Mouse (Mus musculus) lung, postnatal 0 days (tissue): ENCODE measurements around the gene Spaca9. TPM values are rescaled to one million over a fixed set of nuclear protein-coding genes. Genes with fewer than 3 reads are reported as not detected.

Source experiments
- ATAC-seq: fragments of 200-750 bp; cut with Nextera tagmentation; 2 replicates; pipeline ENCODE4 v1.8.0; 2017; ENCODE audit warnings: moderate library complexity
- DNase-seq: peaks from one replicate; pipeline ENCODE4 v3.0.0-alpha.2; 2016; ENCODE audit warnings: low spot score
- H3K27ac ChIP-seq: fragments of 300-500 bp; sonication (generic); 2 replicates; pipeline ENCODE4 v1.5.1; 2014; ENCODE audit warnings: antibody characterized with exemption, mild to moderate bottlenecking, low read length, mixed read lengths
- H3K27me3 ChIP-seq: fragments of 300-500 bp; sonication (generic); replicated peaks from 2 replicates; pipeline ENCODE4 v1.6.1; 2014; ENCODE audit warnings: low read length, mixed read lengths; ENCODE audit not compliant: insufficient read depth
- H3K36me3 ChIP-seq: fragments of 300-500 bp; sonication (generic); 2 replicates; pipeline ENCODE4 v1.6.1; 2014; ENCODE audit warnings: low read length, mixed read lengths; ENCODE audit not compliant: insufficient read depth
- H3K4me1 ChIP-seq: fragments of 300-500 bp; sonication (generic); 2 replicates; pipeline ENCODE4 v1.6.1; 2014; ENCODE audit warnings: antibody characterized with exemption, low read depth, low read length, mixed read lengths; ENCODE audit not compliant: insufficient read depth
- H3K4me2 ChIP-seq: fragments of 300-500 bp; sonication (generic); replicated peaks from 2 replicates; pipeline ENCODE4 v1.6.1; 2014; ENCODE audit warnings: low read depth, mild to moderate bottlenecking, low read length, moderate library complexity, mixed read lengths
- H3K4me3 ChIP-seq: fragments of 300-500 bp; sonication (generic); 2 replicates; pipeline ENCODE4 v1.5.1; 2014; ENCODE audit warnings: low read depth, low read length
- H3K9ac ChIP-seq: fragments of 300-500 bp; sonication (generic); replicated peaks from 2 replicates; pipeline ENCODE4 v1.6.1; 2014; ENCODE audit warnings: low read depth, mild to moderate bottlenecking
- H3K9me3 ChIP-seq: fragments of 300-500 bp; sonication (generic); 2 replicates; pipeline ENCODE4 v1.6.1; 2016; ENCODE audit warnings: low read length, mixed read lengths
- CTCF ChIP-seq: IDR thresholded peaks from 2 replicates; pipeline ENCODE4 v1.5.1; 2016; ENCODE audit warnings: antibody characterized with exemption, mild to moderate bottlenecking
- EP300 ChIP-seq: IDR thresholded peaks from 2 replicates; pipeline ENCODE4 v1.6.1; 2016; ENCODE audit warnings: antibody characterized with exemption, mild to moderate bottlenecking, control low read depth
- WGBS: fragments of 180-500 bp; shearing (Covaris S2); extraction: QIAGEN DNeasy Blood & Tissue Kit; methylation state at CpG from one replicate; pipeline ENCODE4 v1.1.7; 2014; 5-methylcytosine and 5-hydroxymethylcytosine counted together
- polyA plus RNA-seq: library from polyadenylated mRNA; unstranded; fragments of >200 nt; fragmentation: Nextera tagmentation; extraction: Ambion mirVana; gene quantifications from 2 replicates; pipeline ENCODE4 v1.2.1, GENCODE M21; 2015

The Spaca9 gene
- polyA plus RNA-seq, 1 experiment from 2014 or later, result 21.2 TPM

- ATAC-seq (no peak), DNase-seq (no peak)
- no peaks in the 10 kb centered on the region for H3K4me1 ChIP-seq
- no peak overlapping the region for H3K4me3 ChIP-seq
- no peaks in the 10 kb centered on the region for H3K36me3 ChIP-seq
- no peak overlapping the region for H3K4me2 ChIP-seq
- no peak overlapping the region for H3K9ac ChIP-seq
- no peaks in the 10 kb centered on the region for H3K27me3 ChIP-seq
- TF ChIP-seq EP300 (no peak), CTCF (no peak)
- H3K27ac ChIP-seq, result no peak overlapping the region
- no peaks in the 10 kb centered on the region for H3K9me3 ChIP-seq
These were observed 31.1 kb upstream of the Spaca9 start for GRCm38 (mm10) chr2:28730676-28731075.

GRCm38 (mm10) chr2:28727786-28728404 is 28.4 kb upstream of the Spaca9 start:
- ATAC-seq (no peak), DNase-seq (no peak)
- no peaks in the 10 kb centered on the region for H3K36me3 ChIP-seq
- TF ChIP-seq CTCF (no peak), EP300 (no peak)
- no peaks in the 10 kb centered on the region for H3K27me3 ChIP-seq
- no peaks in the 10 kb centered on the region for H3K9me3 ChIP-seq
- H3K27ac ChIP-seq, result no peak overlapping the region
- H3K4me2 ChIP-seq, result no peak overlapping the region
- H3K9ac ChIP-seq, result no peak overlapping the region
- no peak overlapping the region for H3K4me3 ChIP-seq
- WGBS, result 55% methylated on average over 16 of the region's 16 CpGs
- no peaks in the 10 kb centered on the region for H3K4me1 ChIP-seq

GRCm38 (mm10) chr2:28723912-28724311 is 24.4 kb upstream of the Spaca9 start:
- WGBS, result 17% methylated on average over 8 of the region's 9 CpGs
- H3K27ac ChIP-seq, result no peak overlapping the region
- H3K4me2 ChIP-seq, result 0 out of 2 replicates have a peak overlapping the region, but pooled peaks have one; percentile 17
- no peak for TF ChIP-seq CTCF
- H3K4me1 ChIP-seq, result no peaks in the 10 kb centered on the region
- ATAC-seq (peak; percentile 82), DNase-seq (peak; percentile 64)
- H3K27me3 ChIP-seq, result no peaks in the 10 kb centered on the region
- no peak overlapping the region for H3K9ac ChIP-seq
- H3K4me3 ChIP-seq, result no peak overlapping the region
- H3K9me3 ChIP-seq, result no peaks in the 10 kb centered on the region
- no peaks in the 10 kb centered on the region for H3K36me3 ChIP-seq

GRCm38 (mm10) chr2:28722419-28722818 is 22.9 kb upstream of the Spaca9 start:
- H3K9ac ChIP-seq, result no peak overlapping the region
- no peak for ATAC-seq
- 87% methylated on average over 8 of the region's 8 CpGs for WGBS
- H3K4me2 ChIP-seq, result no peak overlapping the region
- no peak overlapping the region for H3K27ac ChIP-seq
- H3K36me3 ChIP-seq, result no peaks in the 10 kb centered on the region
- no peaks in the 10 kb centered on the region for H3K27me3 ChIP-seq
- no peak overlapping the region for H3K4me3 ChIP-seq
- no peaks in the 10 kb centered on the region for H3K4me1 ChIP-seq
- no peaks in the 10 kb centered on the region for H3K9me3 ChIP-seq
- DNase-seq, result no peak
- TF ChIP-seq EP300 (no peak), CTCF (no peak)

GRCm38 (mm10) chr2:28713036-28713435 is 13.5 kb upstream of the Spaca9 start:
- Histone ChIP-seq H3K4me3 (no peak overlapping the region), H3K9me3 (no peaks in the 10 kb centered on the region), H3K4me1 (no peaks in the 10 kb centered on the region), H3K27ac (no peak overlapping the region), H3K4me2 (no peak overlapping the region), H3K36me3 (no peaks in the 10 kb centered on the region), H3K9ac (no peak overlapping the region), H3K27me3 (no peaks in the 10 kb centered on the region)
- TF ChIP-seq CTCF (no peak), EP300 (no peak)
- WGBS, result 86% methylated on average over 8 of the region's 8 CpGs
- ATAC-seq, result no peak
- DNase-seq, result no peak

- Histone ChIP-seq H3K9ac (no peak overlapping the region), H3K4me2 (no peak overlapping the region), H3K4me3 (no peak overlapping the region), H3K36me3 (no peaks in the 10 kb centered on the region), H3K27me3 (no peaks in the 10 kb centered on the region), H3K4me1 (no peaks in the 10 kb centered on the region), H3K9me3 (no peaks in the 10 kb centered on the region), H3K27ac (no peak overlapping the region)
- DNase-seq (no peak), ATAC-seq (no peak)
- TF ChIP-seq EP300, result no peak
- TF ChIP-seq CTCF, result no peak
- 22% methylated on average over 6 of the region's 6 CpGs for whole genome bisulfite sequencing
These were observed 7.3 kb upstream of the Spaca9 start for GRCm38 (mm10) chr2:28706787-28707186.
